Mouse (Mus musculus): ENCODE results near the gene Stil.

The Stil gene

GRCm38 (mm10) chr4:115051245-115051644, 51.3 kb downstream of the Stil start:
- 85% methylated on average over 5 of the region's 5 CpGs for WGBS

GRCm38 (mm10) chr4:115052343-115053005, 52.5 kb downstream of the Stil start:
- WGBS, result 3% methylated on average over 36 of the region's 36 CpGs

GRCm38 (mm10) chr4:115055044-115055443, 55.1 kb downstream of the Stil start:
- 26% methylated on average over 2 of the region's 2 CpGs for WGBS

- 30% methylated on average over 3 of the region's 3 CpGs for WGBS
Observed at GRCm38 (mm10) chr4:115055691-115056090, 55.7 kb downstream of the Stil start.

DNA sequence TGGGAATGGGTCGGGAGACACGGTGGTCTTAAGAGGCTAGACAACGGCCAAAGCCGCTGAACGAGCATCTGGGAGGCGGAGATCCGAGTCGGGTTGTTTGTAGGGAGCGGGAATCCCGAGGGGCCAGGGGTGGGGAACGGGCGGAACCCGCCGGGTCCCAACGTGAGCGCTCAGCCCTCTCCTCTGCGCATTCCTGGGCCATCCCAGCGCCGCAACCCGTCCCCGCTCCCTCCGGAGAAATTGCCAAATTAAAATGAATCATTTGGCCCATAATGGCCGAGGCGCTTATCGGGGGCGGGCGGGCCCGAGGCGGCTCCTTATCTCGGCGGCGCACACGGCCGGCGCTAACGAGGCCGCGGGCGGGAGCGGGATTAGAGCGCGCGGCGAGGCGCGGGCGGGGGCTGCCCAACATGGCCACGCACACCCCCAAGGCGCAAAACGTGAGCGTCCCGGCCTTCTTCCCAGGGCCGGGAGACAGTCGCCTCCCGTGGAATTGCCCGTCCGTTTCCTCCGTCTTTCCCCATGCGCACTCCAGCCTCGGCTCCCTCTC, 56.5 kb downstream of the Stil start, which contains the start of gene Tal1:
Gene Tal1 (plus strand): TSS at position 56 of the 550 bp plus-strand sequence.
- WGBS, result 2% methylated on average over 60 of the region's 60 CpGs

- WGBS, result 1% methylated on average over 48 of the region's 48 CpGs
Observed at GRCm38 (mm10) chr4:115056921-115057673, 57.1 kb downstream of the Stil start.

- WGBS, result 2% methylated on average over 33 of the region's 33 CpGs
Observed at GRCm38 (mm10) chr4:115057674-115058316, 57.8 kb downstream of the Stil start.

GRCm38 (mm10) chr4:115058317-115058761, 58.4 kb downstream of the Stil start:
- WGBS, result 3% methylated on average over 20 of the region's 20 CpGs

GRCm38 (mm10) chr4:115058871-115059590, 59.1 kb downstream of the Stil start:
- WGBS, result 9% methylated on average over 23 of the region's 23 CpGs

- 57% methylated on average over 12 of the region's 12 CpGs for WGBS
Observed at GRCm38 (mm10) chr4:115059871-115060270, 59.9 kb downstream of the Stil start.

- 47% methylated on average over 3 of the region's 3 CpGs for WGBS
Observed at GRCm38 (mm10) chr4:115060753-115061152, 60.8 kb downstream of the Stil start.

- WGBS, result 9% methylated on average over 9 of the region's 9 CpGs
Observed at GRCm38 (mm10) chr4:115062540-115062874, 62.5 kb downstream of the Stil start.

GRCm38 (mm10) chr4:115062875-115063517, 63.0 kb downstream of the Stil start:
- WGBS, result under 1% methylated on average over 58 of the region's 58 CpGs

DNA sequence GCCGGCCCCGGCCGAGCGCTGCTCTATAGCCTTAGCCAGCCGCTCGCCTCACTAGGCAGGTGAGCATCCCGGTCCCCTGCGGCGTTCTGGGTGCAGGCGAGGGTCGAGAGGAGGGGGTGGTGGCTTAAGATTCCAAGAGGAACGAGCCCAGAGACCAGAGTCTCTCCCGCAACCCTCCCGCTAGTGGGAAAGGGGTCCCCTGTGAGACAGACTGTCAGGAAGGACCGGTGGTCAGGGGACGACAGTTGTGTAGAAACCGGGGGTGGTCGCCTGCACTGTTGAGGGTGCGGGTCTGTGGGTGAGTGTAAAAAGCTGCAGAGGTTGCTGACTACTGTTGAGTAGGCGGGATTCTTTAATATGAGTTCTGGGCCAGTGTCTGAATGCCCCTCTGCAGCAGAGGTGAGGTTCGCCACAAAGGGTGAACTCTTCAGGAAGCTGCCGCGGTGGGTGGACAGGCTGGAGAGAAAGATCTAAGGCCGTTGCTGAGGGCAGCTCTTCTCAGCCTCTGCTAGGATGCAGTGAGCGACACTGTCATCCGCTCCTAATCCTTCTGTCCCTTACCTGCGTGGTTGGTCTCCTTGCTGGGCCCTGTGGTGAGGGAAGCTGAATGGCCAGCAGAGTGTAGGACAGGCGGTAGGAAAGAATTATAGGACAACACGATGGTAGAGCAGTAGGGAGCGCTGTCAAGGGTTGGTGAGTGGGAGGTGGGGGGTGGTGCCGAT, 63.7 kb downstream of the Stil start:
- WGBS, result 5% methylated on average over 31 of the region's 31 CpGs

DNA sequence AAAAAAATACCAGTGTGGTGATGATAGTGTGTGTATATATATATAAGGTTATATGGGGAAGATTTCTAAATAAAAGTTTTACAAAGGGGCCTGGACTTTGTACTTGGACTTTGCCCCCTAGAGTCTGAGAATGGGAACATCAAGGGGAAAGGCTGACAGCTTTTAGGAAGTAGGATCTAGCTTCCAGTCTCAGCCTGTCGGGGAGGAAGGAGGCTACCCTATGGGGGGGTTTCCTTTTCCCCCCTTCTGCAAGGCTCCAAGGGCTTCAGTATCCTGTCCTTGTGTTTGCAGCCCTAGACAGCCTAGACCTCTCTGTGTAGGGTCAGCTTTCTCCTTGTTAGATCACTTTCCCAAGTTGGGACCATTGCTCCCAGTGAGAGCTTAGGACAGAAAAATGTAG, 71.7 kb downstream of the Stil start:
- 58% methylated on average over 1 of the region's 1 CpGs for WGBS

- WGBS, result 89% methylated on average over 1 of the region's 1 CpGs
Observed at GRCm38 (mm10) chr4:115074789-115075188, 74.8 kb downstream of the Stil start.

DNA sequence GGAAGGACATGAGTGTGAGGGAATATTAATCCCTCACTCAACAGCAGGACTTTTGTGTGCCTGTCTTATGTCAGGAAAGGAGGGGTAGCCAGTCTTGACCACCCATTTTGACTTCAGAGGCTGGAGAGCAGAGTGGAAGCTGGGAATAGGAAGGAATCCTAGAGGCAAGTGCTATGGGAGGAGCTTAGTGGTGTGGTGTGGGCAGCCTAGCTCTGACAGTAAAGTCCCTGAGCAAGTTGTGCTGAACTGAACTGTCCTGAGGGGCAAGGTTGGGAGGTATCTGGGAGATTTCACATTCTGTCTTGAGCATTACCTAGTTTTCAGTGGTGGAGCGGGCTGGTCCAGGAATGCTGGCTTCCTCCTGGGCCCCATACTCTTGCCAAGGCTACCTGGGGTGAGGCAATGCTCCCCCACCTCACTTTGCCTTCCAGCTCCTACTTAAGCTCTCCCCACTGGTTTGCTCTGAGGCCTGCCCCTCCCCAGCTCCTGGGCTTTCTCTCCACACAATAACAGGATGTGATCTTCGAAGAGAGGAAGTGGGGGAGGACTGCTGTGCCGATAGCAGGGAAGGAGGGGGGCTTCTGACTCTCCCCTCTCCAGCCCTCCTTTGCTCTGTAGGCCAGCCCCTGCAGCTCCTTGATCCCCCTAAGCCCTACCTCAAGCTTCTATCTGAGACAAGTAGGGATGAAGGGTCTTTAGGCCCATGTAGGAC, 75.4 kb downstream of the Stil start:
- 54% methylated on average over 3 of the region's 3 CpGs for WGBS

DNA sequence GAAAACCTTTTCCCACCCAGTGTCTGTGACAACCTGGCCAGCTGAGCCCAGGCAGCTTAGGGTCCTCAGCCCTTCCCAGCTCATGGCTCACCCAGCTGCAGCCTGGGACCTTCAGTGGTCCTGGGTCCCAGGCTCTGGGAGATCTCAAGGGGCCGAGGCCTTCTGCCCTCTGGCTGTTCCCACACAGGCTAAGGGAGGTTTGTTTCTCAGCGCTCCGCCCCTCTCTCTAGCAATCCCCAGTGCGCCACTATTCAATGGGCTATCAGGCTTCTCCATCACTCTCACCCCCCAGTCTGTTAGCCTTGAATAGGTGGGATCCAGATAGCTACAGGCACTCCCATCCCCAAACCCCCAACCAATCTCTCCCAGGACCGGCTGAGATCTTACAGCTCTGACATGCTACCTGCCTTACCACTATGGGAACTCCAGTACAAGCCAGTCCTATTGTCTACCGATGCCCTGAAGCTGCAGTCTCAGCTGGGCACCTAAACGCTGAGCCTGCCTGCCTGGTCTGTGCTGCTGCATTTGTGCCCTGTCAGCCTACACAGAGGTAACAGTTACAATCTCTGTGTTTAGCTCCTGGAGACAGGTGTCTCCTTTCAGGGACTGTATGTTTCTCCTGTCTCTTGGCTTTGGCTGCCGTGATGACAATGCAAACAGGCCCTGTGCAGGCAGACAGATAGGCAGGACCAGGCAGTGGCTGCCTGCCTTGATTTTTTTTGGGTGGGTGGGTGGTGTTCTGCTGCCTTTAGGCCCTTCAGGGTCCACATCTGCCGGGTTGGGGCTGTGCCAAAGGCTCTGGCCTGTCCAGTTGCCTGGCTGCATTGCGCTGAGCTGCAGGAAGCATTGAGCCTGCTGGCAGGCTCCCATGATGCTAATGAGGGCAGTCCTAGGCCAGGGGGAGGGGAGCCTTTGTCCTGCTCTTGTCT, 79.2 kb downstream of the Stil start:
- 64% methylated on average over 10 of the region's 10 CpGs for WGBS

- whole genome bisulfite sequencing, result 49% methylated on average over 5 of the region's 5 CpGs
Observed at GRCm38 (mm10) chr4:115079821-115080349, 79.9 kb downstream of the Stil start.
